Mouse (Mus musculus): ENCODE data around the gene Lexm. TPM values are rescaled to one million over a fixed set of nuclear protein-coding genes. Genes with fewer than 3 reads are reported as not detected.

The Lexm gene
- total RNA-seq, 2 experiments from 2014 or later: not detected

GRCm38 (mm10) chr4:106628650-106629360 is 11.8 kb upstream of the Lexm start:
- DNase-seq: no peak
- intact Hi-C loops (cut with DNase I): no loop called here

GRCm38 (mm10) chr4:106627809-106628208 is 10.8 kb upstream of the Lexm start:
- intact Hi-C loops (cut with DNase I): no loop called here
- no peak for DNase-seq

GRCm38 (mm10) chr4:106624271-106624670 is 7.2 kb upstream of the Lexm start:
- no peak for DNase-seq
- intact Hi-C loops (cut with DNase I): no loop called here

- no peak for DNase-seq
- intact Hi-C loops (cut with DNase I): no loop called here
These were observed 5.7 kb upstream of the Lexm start for GRCm38 (mm10) chr4:106622712-106623111.

- intact Hi-C loops (cut with DNase I): no loop called here
- DNase-seq: no peak
These were observed 5.0 kb upstream of the Lexm start, which contains the start of gene Ttc22 for GRCm38 (mm10) chr4:106622030-106622493. Gene Ttc22, plus strand, starts transcription at chr4:106622432.

GRCm38 (mm10) chr4:106621428-106621827 is 4.4 kb upstream of the Lexm start:
- intact Hi-C loops (cut with DNase I): no loop called here
- no peak for DNase-seq

GRCm38 (mm10) chr4:106618898-106619297 is 1.9 kb upstream of the Lexm start:
- intact Hi-C loops (cut with DNase I): loop anchor here (10.0 kb wide), 1 partner anchor 536 kb away; no protein-coding TSS in a partner anchor

GRCm38 (mm10) chr4:106615637-106616036 is 1.4 kb downstream of the Lexm start:
- DNase-seq: no peak
- intact Hi-C loops (cut with DNase I): loop anchor here (2.0 to 10.0 kb wide), 2 partner anchors 93 to 539 kb away; no protein-coding TSS in a partner anchor

More at GRCm38 (mm10) chr4:106618898-106619297, 1.9 kb upstream of the Lexm start:
- DNase-seq: no peak

GRCm38 (mm10) chr4:106614881-106615280 is 2.2 kb downstream of the Lexm start:
- intact Hi-C loops (cut with DNase I): loop anchor here (2.0 to 10.0 kb wide), 2 partner anchors 94 to 540 kb away; no protein-coding TSS in a partner anchor
- DNase-seq: no peak

GRCm38 (mm10) chr4:106614180-106614797 is 2.8 kb downstream of the Lexm start:
- DNase-seq: peak in 1 of 2 experiments; percentile 46
- intact Hi-C loops (cut with DNase I): loop anchor here (2.0 to 10.0 kb wide), 2 partner anchors 95 to 541 kb away; no protein-coding TSS in a partner anchor

GRCm38 (mm10) chr4:106613560-106613959 is 3.5 kb downstream of the Lexm start:
- intact Hi-C loops (cut with DNase I): loop anchor here (10.0 kb wide), 1 partner anchor 541 kb away; no protein-coding TSS in a partner anchor
- no peak for DNase-seq

GRCm38 (mm10) chr4:106613105-106613504 is 3.9 kb downstream of the Lexm start:
- no peak for DNase-seq
- intact Hi-C loops (cut with DNase I): loop anchor here (10.0 kb wide), 1 partner anchor 542 kb away; no protein-coding TSS in a partner anchor

GRCm38 (mm10) chr4:106607905-106608304 is 9.1 kb downstream of the Lexm start:
- intact Hi-C loops (cut with DNase I): no loop called here
- DNase-seq: no peak

GRCm38 (mm10) chr4:106606639-106607554 is 10.1 kb downstream of the Lexm start:
- DNase-seq: no peak
- intact Hi-C loops (cut with DNase I): no loop called here

- no peak for DNase-seq
- intact Hi-C loops (cut with DNase I): no loop called here
These were observed 16.3 kb downstream of the Lexm start for GRCm38 (mm10) chr4:106600770-106601169.

GRCm38 (mm10) chr4:106599415-106599814 is 17.6 kb downstream of the Lexm start:
- intact Hi-C loops (cut with DNase I): no loop called here
- DNase-seq: no peak

GRCm38 (mm10) chr4:106597741-106598140 is 19.3 kb downstream of the Lexm start:
- intact Hi-C loops (cut with DNase I): no loop called here
- no peak for DNase-seq

- DNase-seq: no peak
- intact Hi-C loops (cut with DNase I): no loop called here
These were observed 20.0 kb downstream of the Lexm start for GRCm38 (mm10) chr4:106597055-106597454.

- intact Hi-C loops (cut with DNase I): no loop called here
These were observed 20.8 kb downstream of the Lexm start for GRCm38 (mm10) chr4:106596200-106596599.

GRCm38 (mm10) chr4:106593636-106594035 is 23.4 kb downstream of the Lexm start:
- DNase-seq: no peak
- intact Hi-C loops (cut with DNase I): no loop called here

More at GRCm38 (mm10) chr4:106596200-106596599, 20.8 kb downstream of the Lexm start:
- DNase-seq: no peak
